Mouse (Mus musculus) embryo, embryonic 10 days (tissue): ENCODE results near the gene Trim6.
"Not testable (repeated sequence)": the region's sequence is repeated elsewhere in the genome, so short reads cannot be mapped to it uniquely, and the experiment has no call there.

Experiments
- DNase-seq: peaks from one replicate; pipeline ENCODE4 v3.0.0-alpha.2; 2015; ENCODE audit warnings: low spot score

The Trim6 gene

DNA sequence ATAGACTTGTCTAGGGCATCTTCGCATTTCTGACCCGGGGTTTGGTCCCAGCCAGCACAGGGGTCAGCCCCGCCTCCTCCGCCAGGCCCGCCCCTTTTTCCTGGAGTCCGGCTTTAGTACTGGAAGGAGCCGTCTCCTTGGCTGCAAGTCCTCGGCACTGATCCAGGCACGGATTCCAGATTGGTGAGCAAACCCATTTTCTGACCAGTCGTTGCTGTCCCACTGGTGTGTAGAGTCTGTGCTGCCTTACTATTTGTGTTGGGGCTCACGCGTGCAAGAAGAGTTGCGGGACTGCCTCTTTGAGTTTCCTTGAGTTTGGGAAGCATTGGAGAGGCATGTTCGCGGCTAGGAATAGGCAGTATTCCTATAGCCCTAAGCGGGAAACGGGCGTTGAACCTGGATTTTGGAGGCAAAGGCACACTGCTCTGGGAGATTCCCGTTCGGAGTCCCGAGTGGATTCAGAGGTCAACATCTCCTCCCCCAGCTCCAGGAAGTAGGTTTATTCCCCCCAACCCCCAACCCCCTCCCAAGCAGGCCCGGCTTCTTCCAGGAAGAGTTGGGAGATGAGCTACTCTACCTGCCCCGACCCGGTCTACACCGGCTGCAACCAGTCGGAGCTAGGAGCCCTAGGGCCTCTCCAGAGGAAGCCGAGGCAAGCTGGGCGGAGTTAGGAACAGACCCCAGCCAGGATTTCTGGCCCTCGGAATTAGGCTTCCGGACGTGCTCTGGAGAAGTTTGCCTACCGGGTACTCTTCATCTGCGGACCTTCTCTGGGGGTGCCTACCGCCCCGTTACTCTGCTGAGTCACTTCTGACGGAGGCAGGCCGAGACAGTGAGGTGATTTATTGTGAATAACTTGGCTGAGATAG, at the start of gene Trim6:
Trim6 (plus strand) TSS at position 93 of the 869 bp plus-strand sequence.
- DNase-seq: peak; percentile 82

DNA sequence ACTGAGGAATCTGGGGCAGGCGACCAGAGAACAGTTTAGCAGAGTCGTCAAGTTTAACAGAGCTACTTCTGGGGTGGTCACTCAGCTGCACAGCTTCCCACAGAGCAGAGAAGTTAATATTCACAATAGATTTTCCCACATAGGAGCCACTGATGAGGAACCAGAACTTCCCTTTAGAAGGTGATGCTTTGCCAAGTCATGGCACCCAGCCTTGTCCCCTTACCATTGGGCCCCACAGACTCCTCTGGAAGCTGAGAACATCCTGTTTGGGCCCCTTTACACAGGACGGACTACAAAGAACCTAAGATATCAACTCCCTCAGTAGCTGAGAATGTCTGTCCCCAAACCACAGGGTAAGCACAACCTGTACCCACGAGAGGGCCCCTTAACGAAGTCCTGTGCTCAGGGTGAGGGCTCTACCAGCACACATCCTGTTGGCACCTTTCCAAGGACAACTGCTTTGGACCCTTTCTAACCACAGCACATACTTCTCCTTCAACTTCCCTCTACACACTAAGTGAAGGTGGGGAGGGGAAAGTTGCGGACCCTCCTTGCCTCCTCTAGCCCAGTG, 48.9 kb upstream of the Trim6 start:
- DNase-seq: no peak

DNA sequence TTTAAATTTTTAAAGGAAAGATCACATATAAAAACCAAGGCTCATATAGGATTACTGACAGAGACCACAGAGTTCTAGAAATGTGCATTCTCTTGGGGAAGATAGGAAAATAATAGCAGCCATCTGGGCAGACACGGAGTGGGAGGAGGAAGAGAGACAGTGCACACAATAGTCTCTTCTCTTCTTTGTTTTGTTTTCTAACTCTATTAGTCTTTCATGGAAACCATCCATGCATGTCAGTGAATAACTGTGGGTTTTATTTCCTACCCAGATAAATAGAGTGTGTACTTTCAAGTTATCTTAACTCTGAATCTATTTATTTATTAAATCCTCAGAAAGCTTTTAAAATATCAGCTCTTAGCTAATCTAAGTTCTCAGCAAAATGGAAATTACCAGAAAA, 43.5 kb upstream of the Trim6 start:
- DNase-seq: no peak

DNA sequence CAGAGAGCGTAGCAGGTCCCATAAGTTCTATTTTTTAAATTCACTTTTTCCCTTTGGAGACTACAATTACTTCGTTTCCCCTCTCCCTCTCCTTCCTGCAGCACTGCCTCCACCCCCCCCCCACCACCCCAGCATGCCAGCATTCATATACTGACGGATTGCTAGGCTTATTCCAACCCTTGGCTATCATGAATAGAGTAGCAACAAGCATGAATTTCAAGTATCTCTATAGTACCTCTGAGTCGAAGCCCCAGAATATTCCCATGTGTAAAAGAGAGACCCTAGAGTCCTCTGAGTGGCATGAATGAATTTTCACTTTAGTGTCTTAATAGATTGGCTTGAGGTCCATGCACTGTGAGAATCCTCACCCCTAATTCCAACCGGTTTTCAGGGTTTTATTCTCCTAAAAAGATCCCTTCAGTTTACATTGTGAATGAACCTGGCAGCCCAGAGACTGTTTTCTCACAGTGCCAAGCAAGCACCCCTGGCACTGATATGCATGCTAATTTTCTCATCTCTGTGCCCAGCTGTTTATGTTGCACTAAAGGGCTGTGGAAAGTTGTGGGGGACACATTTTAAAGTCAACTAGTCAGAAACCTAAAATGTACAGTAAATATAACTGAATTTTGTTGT, 40.1 kb upstream of the Trim6 start:
- DNase-seq: no peak

DNA sequence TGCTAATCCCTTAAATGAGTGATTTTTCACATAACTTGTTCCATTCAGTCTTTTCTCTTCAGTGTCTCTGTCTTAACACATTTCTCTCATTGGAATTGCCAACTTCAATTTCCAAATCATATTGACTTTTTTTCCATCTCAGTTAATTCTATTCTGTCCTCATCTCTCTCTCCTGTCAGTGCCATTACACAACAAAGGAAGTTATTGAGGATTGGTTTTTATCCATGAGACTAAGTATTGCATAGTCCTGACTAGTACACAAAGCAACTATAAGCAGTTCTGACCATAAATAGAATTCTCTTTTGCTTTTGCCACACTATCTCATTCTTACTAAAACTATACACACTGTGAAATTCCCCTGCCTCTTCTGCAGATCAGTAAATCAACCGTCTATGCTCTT, 39.5 kb upstream of the Trim6 start:
- DNase-seq: no peak

DNA sequence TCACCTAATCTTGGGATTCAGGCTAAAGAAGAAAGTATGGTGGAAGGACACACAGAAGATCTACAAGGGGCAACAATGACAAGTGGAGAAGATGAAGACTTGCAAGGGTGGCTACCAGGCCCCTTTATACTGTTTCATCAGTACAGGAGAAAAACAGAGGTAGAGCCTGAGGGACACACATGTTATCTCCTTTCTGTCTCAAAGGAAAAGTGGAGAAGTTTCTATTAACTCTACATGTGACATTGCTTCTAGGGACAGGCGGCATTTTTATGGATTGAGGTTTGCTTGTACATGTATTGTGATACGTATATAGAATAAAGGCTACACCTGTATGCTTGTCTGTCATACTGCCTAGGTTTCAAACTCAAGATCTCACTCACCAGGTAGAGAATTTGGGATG, 35.3 kb upstream of the Trim6 start, which contains the start of gene Olfr648:
Olfr648 (minus strand) TSS at position 101 of the 400 bp plus-strand sequence.
- no peak for DNase-seq

DNA sequence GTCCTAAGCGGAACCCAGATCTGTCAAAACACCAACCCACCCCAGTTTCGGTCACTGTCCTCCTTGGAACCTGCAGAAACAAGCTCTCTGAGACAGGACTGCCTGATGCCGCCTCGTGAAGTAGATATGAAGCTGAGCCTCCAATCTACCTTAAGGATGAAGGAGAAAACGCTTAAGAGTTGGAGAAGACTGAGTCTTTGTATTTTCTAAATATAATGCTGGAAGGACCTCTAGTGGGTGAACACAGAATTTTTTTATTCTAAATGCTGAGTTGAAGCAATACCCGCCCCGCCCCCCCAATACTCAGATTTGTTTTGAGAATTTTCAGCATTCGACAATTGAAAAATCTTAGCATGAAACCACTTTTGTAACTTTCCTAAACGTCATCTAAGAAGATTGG, 27.3 kb upstream of the Trim6 start:
- DNase-seq: no peak

DNA sequence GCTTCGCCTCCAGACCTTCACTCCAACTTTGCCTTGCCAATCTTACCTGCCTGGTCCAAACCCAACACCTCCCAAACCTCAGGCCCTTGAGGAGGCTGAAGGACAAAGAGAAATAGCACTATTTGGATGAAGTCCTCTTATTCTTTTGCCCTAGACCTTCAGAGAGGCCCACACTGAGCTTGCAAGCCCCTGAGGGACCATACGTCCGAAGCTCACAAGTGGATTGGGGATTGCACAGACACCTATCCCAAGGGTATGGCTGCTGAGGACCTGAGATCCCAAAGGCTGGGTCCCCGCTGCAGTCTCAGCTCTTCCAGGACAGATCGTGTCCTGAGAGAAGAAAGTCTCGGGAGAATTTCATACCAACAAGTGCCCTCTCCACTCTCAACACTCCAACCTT, 22.7 kb upstream of the Trim6 start, which contains the start of gene Olfr649:
Olfr649 (minus strand) TSS at position 101 of the 400 bp plus-strand sequence.
- DNase-seq: no peak

DNA sequence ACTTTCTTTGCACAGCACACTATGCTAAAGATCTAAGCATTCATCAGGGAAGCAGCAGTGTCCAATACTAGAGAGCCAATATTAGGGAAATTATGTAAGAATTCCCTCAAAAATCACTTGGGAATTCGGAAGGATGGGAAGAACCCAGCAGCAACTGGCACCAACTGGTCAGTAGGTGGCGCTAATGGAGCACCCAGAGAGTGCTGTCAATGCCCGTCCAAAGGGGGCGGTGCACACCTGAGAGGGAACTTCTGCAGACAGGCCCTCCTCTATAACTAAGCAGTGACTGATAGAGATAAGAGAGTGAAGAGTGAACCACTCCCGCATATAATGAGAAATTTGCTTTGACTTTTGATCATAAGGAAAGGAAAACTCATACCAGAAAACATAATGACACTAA, 18.8 kb upstream of the Trim6 start:
- DNase-seq: peak; percentile 86

DNA sequence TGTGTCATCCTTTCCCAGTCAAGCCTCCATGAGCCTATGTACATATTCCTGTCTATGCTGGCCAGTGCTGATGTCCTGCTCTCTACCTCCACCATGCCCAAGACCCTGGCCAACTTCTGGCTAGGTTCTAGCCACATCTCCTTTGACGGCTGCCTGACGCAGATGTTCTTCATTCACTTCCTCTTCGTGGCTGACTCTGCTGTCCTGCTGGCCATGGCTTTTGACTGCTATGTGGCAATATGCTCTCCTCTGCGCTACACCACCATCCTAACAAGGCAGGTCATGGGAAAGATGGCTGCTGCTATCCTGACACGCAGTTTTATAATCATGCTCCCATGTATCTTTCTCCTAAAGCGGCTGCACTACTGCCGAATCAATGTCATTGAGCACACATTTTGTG, 12.4 kb upstream of the Trim6 start:
- DNase-seq: no peak

DNA sequence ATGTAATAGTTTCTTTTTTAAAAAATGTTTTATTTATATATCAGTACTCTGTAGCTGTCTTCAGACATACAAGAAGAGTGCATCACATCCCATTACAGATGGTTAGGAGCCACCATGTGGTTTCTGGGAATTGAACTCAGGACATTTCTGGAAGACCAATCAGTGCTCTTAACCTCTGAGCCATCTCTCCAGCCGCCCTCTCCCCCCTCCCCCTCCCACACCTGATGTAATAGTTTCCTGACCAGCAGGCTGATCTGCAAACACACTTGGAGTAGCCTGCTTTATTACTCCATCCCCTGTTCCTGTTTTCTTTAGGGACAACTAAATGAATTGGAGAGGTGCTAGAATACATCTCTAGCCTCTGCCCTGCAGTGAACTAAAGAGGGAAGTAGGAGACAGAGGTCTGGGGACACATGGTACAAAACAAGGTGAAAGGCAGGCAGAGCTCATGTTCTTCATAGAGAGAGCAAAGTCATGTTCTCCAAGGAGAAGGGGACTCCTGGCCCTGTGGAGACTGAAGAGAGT, 2.5 kb upstream of the Trim6 start:
- no peak for DNase-seq

DNA sequence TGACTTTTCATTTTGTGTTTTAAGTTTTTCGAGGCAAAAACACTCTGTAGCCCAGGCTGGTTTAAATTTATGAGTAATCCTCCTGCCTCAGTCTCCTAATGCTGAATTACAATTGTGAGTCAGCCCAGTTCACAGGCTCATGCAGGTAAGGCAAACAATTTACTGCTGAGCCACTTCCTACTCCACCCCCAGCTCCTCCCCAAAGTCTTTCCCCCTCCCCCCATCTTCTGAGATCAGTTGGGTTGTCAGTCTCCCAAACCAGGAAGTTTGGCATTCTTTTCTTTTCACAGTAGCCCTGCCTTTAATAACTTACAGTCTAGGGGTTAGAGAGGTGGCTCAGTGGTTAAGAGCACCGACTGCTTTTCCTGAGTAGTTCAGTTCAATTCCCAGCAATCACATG, 712 bp upstream of the Trim6 start:
- DNase-seq: no peak

DNA sequence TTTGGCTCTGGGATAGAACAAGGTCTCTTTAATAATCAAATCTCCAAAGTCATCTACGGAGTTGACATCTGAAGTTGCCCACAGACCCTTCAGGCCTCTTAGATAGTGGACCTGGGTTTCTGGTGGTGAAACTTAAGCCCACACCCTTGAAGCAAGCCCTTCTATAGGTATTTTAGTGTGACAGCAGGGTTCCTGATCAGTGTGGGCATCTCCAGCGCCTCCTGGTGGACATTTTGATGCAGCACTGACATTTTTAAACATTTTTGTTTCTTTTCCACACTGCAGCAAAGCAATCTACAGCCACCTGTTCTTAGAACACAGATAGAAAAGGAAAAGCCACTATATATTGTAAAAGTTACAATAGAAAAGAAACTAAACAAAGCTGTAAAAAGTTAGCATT, 12.6 kb downstream of the Trim6 start:
- DNase-seq: peak; percentile 39

DNA sequence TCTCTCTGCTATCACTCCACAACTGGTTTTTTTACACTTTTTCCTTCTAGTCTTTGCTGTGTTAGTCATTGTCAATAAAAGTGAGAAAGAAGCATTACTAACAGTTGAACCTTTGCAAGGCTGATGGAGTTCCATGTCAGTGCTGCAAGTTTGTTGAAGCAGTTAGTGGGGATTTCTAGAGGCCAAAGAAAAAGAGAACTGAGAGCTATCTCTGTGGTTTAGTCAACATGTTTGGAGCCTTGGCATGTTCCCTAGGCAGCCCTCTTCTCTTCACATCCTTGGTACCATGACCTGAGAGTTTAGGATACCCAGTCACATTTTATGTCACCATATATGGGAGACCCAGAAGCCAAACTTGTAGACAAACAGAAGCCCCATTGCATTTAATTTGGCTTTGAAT, 22.3 kb downstream of the Trim6 start:
- no peak for DNase-seq

DNA sequence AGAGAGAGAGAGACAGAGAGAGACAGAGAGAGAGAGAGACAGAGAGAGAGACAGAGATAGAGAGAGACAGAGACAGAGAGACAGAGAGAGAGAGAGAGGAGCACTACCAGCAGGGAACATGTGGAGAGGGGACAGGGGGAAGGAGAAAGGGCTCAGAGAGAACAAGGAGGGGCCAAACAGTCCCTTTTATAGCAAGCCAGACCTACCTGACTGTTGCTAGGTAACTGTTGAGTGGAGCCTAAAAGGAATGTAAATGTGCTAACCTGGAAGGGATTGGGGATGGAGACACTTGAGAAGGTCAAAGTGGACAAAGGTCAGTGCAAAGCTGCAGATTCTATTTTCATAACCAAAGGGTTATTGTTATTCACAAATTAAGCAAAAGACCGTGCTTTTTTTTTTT, 25.0 kb downstream of the Trim6 start:
- DNase-seq: no peak

DNA sequence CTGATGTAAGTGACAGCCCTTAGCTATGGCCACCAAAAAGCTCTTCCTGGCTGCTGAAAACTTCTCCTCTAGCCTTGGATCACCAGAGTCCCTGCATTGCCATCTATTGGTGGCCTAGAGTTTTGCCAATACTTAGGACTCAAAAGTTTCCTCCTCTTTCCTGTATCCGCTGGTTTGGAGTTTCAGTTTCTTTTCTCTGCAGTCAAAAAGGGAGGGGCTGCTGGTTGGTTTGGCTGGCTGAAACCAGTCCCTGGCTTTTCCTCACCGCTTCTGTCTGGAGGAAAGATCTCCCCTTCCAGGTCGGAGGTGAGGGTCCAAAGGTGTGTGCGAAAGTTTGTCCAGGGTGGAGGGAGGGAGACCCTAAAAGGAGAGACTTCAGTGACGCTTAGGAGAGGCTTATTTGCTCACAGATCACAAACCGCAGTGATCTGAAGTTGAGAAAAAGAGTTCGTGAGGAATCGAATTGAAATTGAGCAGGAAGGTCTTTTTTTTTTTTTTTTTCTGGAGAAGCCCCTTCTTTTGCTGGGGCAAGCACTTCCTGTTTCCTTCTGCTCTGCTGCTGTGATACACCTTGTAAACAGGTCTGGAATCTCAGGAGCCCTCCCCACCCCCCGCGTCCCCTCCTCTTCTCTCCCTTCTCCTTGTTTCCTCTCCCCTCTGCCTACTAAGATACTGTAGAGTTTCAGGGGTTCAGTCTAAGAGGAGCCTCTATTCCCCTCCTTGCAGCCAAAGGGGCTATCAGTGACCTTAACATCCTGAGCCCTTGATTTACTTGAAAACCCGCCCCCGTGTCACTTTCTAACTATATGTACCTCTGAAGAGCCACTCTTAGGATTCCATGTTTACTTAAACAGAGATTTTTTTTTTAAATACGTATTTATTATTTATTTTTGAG, 25.9 kb downstream of the Trim6 start, which contains the start of gene Trim34a:
Trim34a (plus strand) TSS at position 171 of the 895 bp plus-strand sequence.
- DNase-seq: peak; percentile 75

DNA sequence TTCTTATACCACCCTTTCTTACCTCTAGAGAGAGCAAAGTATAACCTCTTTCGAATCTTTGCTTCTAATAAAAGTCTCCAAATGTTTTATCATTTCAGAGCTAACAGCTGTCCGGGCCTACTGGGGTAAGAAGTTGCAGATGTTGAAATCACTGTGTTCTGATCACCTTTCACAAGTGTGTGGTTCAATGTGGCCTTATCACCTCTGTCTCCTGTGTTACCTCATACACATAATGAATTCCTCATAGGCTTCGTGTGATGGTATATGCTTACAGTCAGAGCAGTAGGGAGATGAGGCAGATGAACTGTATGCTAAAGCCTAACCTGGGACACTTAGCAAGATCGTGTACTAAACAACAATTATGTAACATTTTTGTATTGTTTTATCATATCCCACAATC, 41.8 kb downstream of the Trim6 start:
- not testable (repeated sequence) for DNase-seq

DNA sequence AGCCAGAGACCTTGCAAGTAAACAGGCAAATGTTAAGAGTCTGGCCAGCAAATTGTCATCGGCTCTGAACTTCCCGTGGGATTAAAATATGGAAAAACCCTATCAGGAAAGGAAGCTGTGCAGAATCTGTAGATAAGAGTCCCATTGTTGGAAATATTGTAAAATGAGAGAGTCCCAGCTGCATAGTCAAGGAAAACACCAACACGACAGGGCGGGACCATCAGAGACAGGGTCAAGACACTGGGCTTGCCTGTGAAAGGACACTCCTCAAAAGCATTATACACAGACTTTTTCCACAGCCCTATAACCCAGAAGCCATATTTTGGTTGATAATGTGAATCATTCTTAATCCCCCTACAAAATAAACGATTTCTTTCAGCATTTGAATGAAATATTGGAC, 46.7 kb downstream of the Trim6 start:
- DNase-seq: not testable (repeated sequence)

DNA sequence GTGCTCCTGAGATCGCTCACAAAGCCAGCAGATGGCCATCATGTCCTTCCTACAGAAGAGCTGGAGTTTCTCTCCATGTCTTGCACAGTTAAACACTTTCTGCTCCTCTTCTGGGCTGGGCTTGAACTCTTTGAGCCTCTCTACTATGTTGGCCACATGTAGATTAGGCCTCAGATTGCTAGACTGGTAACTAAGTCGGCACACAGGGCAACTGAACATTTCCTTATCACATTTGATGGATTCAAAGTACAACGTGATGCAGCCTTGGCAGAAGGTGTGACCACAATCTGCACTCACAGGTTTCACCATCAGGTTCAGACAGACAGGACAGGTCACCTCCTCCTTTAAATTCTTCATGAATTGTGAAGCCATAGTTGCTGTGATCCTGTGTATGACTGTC, 60.8 kb downstream of the Trim6 start:
- DNase-seq: not testable (repeated sequence)
